27 mouse cellular contexts compared by ENCODE assay signal in genomic region chr1:35551503-35551902, GRCm38 (mm10).
"Had no signal": no experiment of that assay in that cellular context is flagged by ENCODE, and none has a peak within 500 bp of the region (broad histone marks: within the 10 kb centered on the region; RNA-seq: fewer than 3 reads in every experiment).

No protein-coding gene starts in this region.

- H3K9ac ChIP-seq: heart, embryonic 13.5 days; heart, embryonic 15.5 days; hindbrain, embryonic 13.5 days; hindbrain, embryonic 15.5 days; intestine, embryonic 15.5 days; limb, embryonic 12.5 days; liver, embryonic 13.5 days had no signal

- DNase-seq: gastrocnemius, adult 2 months; gastrocnemius, postnatal 14 days; gastrocnemius, postnatal 36 days; heart, adult 11 months; heart, adult 2 months; heart, postnatal 14 days; heart, postnatal 36 days; kidney, adult 18-20 months; kidney, adult 8-10 months; kidney, postnatal 10 days; kidney, postnatal 25 days; kidney, postnatal 4 days; liver; liver, embryonic 13.5 days had no signal

- H3K27me3 ChIP-seq: heart, embryonic 13.5 days; heart, embryonic 15.5 days; hindbrain, embryonic 13.5 days; hindbrain, embryonic 15.5 days; intestine, embryonic 15.5 days; limb, embryonic 12.5 days; liver, embryonic 13.5 days had no signal

- H3K4me1 ChIP-seq: heart, embryonic 13.5 days; heart, embryonic 15.5 days; hindbrain, embryonic 13.5 days; hindbrain, embryonic 15.5 days; intestine, embryonic 15.5 days; limb, embryonic 10.5 days; limb, embryonic 12.5 days; liver, embryonic 13.5 days had no signal

- ATAC-seq: inflammation-experienced regulatory T-cells, adult 6 months; intestine, embryonic 15.5 days; intestine, postnatal 0 days had no signal

- H3K4me3 ChIP-seq: gastrocnemius, adult 2 months; heart, adult 2 months; heart, embryonic 13.5 days; heart, embryonic 15.5 days; hindbrain, embryonic 13.5 days; hindbrain, embryonic 15.5 days; intestine, embryonic 15.5 days; layer of hippocampus, adult 2 months; left cerebral cortex, adult 2 months; limb, embryonic 10.5 days; limb, embryonic 12.5 days; liver, embryonic 13.5 days had no signal

- H3K4me2 ChIP-seq: heart, embryonic 11.5 days; heart, embryonic 13.5 days; heart, embryonic 15.5 days; hindbrain, embryonic 13.5 days; hindbrain, embryonic 15.5 days; intestine, embryonic 15.5 days; limb, embryonic 12.5 days; liver, embryonic 11.5 days; liver, embryonic 13.5 days had no signal

- H3K36me3 ChIP-seq: heart, embryonic 13.5 days; heart, embryonic 15.5 days; hindbrain, embryonic 13.5 days; hindbrain, embryonic 15.5 days; intestine, embryonic 15.5 days; limb, embryonic 10.5 days; limb, embryonic 12.5 days; liver, embryonic 13.5 days had no signal

- H3K9me3 ChIP-seq: heart, embryonic 13.5 days; heart, embryonic 15.5 days; hindbrain, embryonic 13.5 days; hindbrain, embryonic 15.5 days; intestine, embryonic 15.5 days; limb, embryonic 10.5 days; limb, embryonic 12.5 days; liver, embryonic 13.5 days had no signal

- H3K27ac ChIP-seq: gastrocnemius, adult 2 months; heart, adult 2 months; heart, embryonic 13.5 days; heart, embryonic 15.5 days; hindbrain, embryonic 13.5 days; hindbrain, embryonic 15.5 days; intestine, embryonic 15.5 days; layer of hippocampus, adult 2 months; left cerebral cortex, adult 2 months; limb, embryonic 10.5 days; limb, embryonic 12.5 days; liver, embryonic 13.5 days had no signal
